Mouse (Mus musculus) hindbrain, embryonic 11.5 days (tissue): ENCODE data around the gene Zbtb18. TPM values are rescaled to one million over a fixed set of nuclear protein-coding genes. Genes with fewer than 3 reads are reported as not detected.

ENCODE experiments used
- ATAC-seq: fragments of 200-750 bp; cut with Nextera tagmentation; 2 replicates; pipeline ENCODE4 v1.8.0; 2017; ENCODE audit warnings: mild to moderate bottlenecking, moderate TSS enrichment, moderate library complexity; ENCODE audit not compliant: low FRiP score
- DNase-seq: peaks from one replicate; pipeline ENCODE4 v3.0.0-alpha.2; 2015; ENCODE audit warnings: low spot score
- H3K27ac ChIP-seq: fragments of 300-500 bp; sonication (generic); 2 replicates; pipeline ENCODE4 v1.5.1; 2014; ENCODE audit warnings: mild to moderate bottlenecking, low read depth, low read length
- H3K27me3 ChIP-seq: fragments of 300-500 bp; sonication (generic); 2 replicates; pipeline ENCODE4 v1.6.1; 2014; ENCODE audit warnings: mild to moderate bottlenecking, low read length, moderate library complexity, mixed read lengths; ENCODE audit not compliant: control insufficient read depth, insufficient read depth
- H3K36me3 ChIP-seq: fragments of 300-500 bp; sonication (generic); 2 replicates; pipeline ENCODE4 v1.6.1; 2014; ENCODE audit warnings: mild to moderate bottlenecking, low read length, moderate library complexity, mixed read lengths; ENCODE audit not compliant: control insufficient read depth, insufficient read depth
- H3K4me1 ChIP-seq: fragments of 300-500 bp; sonication (generic); replicated peaks from 2 replicates; pipeline ENCODE4 v1.6.1; 2014; ENCODE audit warnings: low read length, mixed read lengths; ENCODE audit not compliant: control insufficient read depth, insufficient read depth
- H3K4me2 ChIP-seq: fragments of 300-500 bp; sonication (generic); replicated peaks from 2 replicates; pipeline ENCODE4 v1.6.1; 2014; ENCODE audit warnings: mild to moderate bottlenecking, low read depth, low read length
- H3K4me3 ChIP-seq: fragments of 300-500 bp; sonication (generic); 2 replicates; pipeline ENCODE4 v1.5.1; 2014; ENCODE audit warnings: low read depth, low read length
- H3K9ac ChIP-seq: fragments of 300-500 bp; sonication (generic); 2 replicates; pipeline ENCODE4 v1.6.1; 2014; ENCODE audit warnings: low read depth, low read length
- H3K9me3 ChIP-seq: fragments of 300-500 bp; sonication (generic); 2 replicates; pipeline ENCODE4 v1.6.1; 2016; ENCODE audit warnings: low read length; ENCODE audit not compliant: control insufficient read depth
- WGBS: fragments of 180-500 bp; shearing (Covaris S2); extraction: QIAGEN DNeasy Blood & Tissue Kit; methylation state at CpG from one replicate; pipeline ENCODE4 v1.1.7; 2014; 5-methylcytosine and 5-hydroxymethylcytosine counted together
- polyA plus RNA-seq: library from polyadenylated mRNA; unstranded; fragments of >200 nt; fragmentation: Nextera tagmentation; extraction: Ambion mirVana; gene quantifications from 2 replicates; pipeline ENCODE4 v1.2.1, GENCODE M21; 2014

Zbtb18 gene
- 9.4 and 20.0 TPM in 2 replicates for polyA plus RNA-seq

- DNase-seq = peak; percentile 77
- Histone ChIP-seq H3K27me3 (no peaks in the 10 kb centered on the region), H3K4me3 (peak within 1 kb of the TSS; percentile 90), H3K9ac (peak within 1 kb of the TSS; percentile 99), H3K4me2 (peak within 1 kb of the TSS; percentile 72), H3K4me1 (peaks cover 5% of the 10 kb centered on the region; the same call in 1 of the 2 replicates), H3K36me3 (no peaks in the 10 kb centered on the region), H3K27ac (peak within 1 kb of the TSS; percentile 100), H3K9me3 (no peaks in the 10 kb centered on the region)
- ATAC-seq = no peak; the same call in 1 of the 2 replicates
- no CpG with 5 or more reads among the region's 106 CpGs for WGBS
These were observed at the start of gene Zbtb18 for GRCm38 (mm10) chr1:177442196-177442808. Zbtb18 (plus strand) TSS chr1:177442351.

GRCm38 (mm10) chr1:177397455-177397854 is 44.7 kb upstream of the Zbtb18 start:
- WGBS = 85% methylated on average over 1 of the region's 1 CpGs

GRCm38 (mm10) chr1:177405170-177405569 is 37.0 kb upstream of the Zbtb18 start:
- Histone ChIP-seq H3K9me3 (no peaks in the 10 kb centered on the region), H3K4me2 (no peak overlapping the region), H3K9ac (no peak overlapping the region), H3K27ac (no peak overlapping the region), H3K36me3 (no peaks in the 10 kb centered on the region), H3K4me3 (no peak overlapping the region), H3K27me3 (no peaks in the 10 kb centered on the region), H3K4me1 (no peaks in the 10 kb centered on the region)
- DNase-seq (no peak), ATAC-seq (no peak)
- 76% methylated on average over 6 of the region's 6 CpGs for WGBS

More at GRCm38 (mm10) chr1:177397455-177397854, 44.7 kb upstream of the Zbtb18 start:
- Histone ChIP-seq H3K27me3 (no peaks in the 10 kb centered on the region), H3K4me3 (no peak overlapping the region), H3K36me3 (no peaks in the 10 kb centered on the region), H3K4me2 (no peak overlapping the region), H3K9me3 (no peaks in the 10 kb centered on the region), H3K27ac (no peak overlapping the region), H3K9ac (no peak overlapping the region), H3K4me1 (no peaks in the 10 kb centered on the region)
- DNase-seq = no peak
- ATAC-seq = no peak

- no peaks in the 10 kb centered on the region for H3K36me3 ChIP-seq
- H3K27ac ChIP-seq = no peak overlapping the region
- no peak overlapping the region for H3K4me3 ChIP-seq
- H3K4me1 ChIP-seq = no peaks in the 10 kb centered on the region
- ATAC-seq (no peak), DNase-seq (no peak)
- H3K4me2 ChIP-seq = no peak overlapping the region
- H3K9me3 ChIP-seq = no peaks in the 10 kb centered on the region
- no peak overlapping the region for H3K9ac ChIP-seq
- H3K27me3 ChIP-seq = no peaks in the 10 kb centered on the region
- WGBS = 81% methylated on average over 3 of the region's 3 CpGs
These were observed 33.5 kb upstream of the Zbtb18 start for GRCm38 (mm10) chr1:177408690-177409089.

- H3K4me1 ChIP-seq = no peaks in the 10 kb centered on the region
- no peak overlapping the region for H3K4me2 ChIP-seq
- no peaks in the 10 kb centered on the region for H3K27me3 ChIP-seq
- ATAC-seq (no peak), DNase-seq (no peak)
- H3K9me3 ChIP-seq = no peaks in the 10 kb centered on the region
- WGBS = 80% methylated on average over 7 of the region's 7 CpGs
- no peak overlapping the region for H3K9ac ChIP-seq
- H3K36me3 ChIP-seq = no peaks in the 10 kb centered on the region
- no peak overlapping the region for H3K4me3 ChIP-seq
- no peak overlapping the region for H3K27ac ChIP-seq
These were observed 31.3 kb upstream of the Zbtb18 start for GRCm38 (mm10) chr1:177410769-177411348.

- DNase-seq = peak; percentile 51
- ATAC-seq = peak; percentile 83
- Histone ChIP-seq H3K4me2 (peak overlapping the region; percentile 20; the same call in 1 of the 2 replicates), H3K36me3 (no peaks in the 10 kb centered on the region), H3K9me3 (no peaks in the 10 kb centered on the region), H3K27me3 (no peaks in the 10 kb centered on the region), H3K9ac (no peak overlapping the region), H3K4me3 (no peak overlapping the region), H3K4me1 (no peaks in the 10 kb centered on the region), H3K27ac (peak overlapping the region; percentile 37; the same call in 1 of the 2 replicates)
- 30% methylated on average over 19 of the region's 19 CpGs for WGBS
These were observed 30.5 kb upstream of the Zbtb18 start for GRCm38 (mm10) chr1:177411359-177412358.

- H3K4me1 ChIP-seq = no peaks in the 10 kb centered on the region
- ATAC-seq (no peak), DNase-seq (no peak)
- no peaks in the 10 kb centered on the region for H3K27me3 ChIP-seq
- no peak overlapping the region for H3K4me3 ChIP-seq
- H3K9ac ChIP-seq = no peak overlapping the region
- WGBS = 80% methylated on average over 12 of the region's 12 CpGs
- H3K9me3 ChIP-seq = no peaks in the 10 kb centered on the region
- H3K4me2 ChIP-seq = no peak overlapping the region
- H3K27ac ChIP-seq = no peak overlapping the region
- no peaks in the 10 kb centered on the region for H3K36me3 ChIP-seq
These were observed 22.8 kb upstream of the Zbtb18 start for GRCm38 (mm10) chr1:177419331-177419730.

- 86% methylated on average over 6 of the region's 6 CpGs for WGBS
- Histone ChIP-seq H3K27ac (no peak overlapping the region), H3K36me3 (no peaks in the 10 kb centered on the region)
These were observed 22.0 kb upstream of the Zbtb18 start for GRCm38 (mm10) chr1:177420126-177420525.

More at GRCm38 (mm10) chr1:177420126-177420525, 22.0 kb upstream of the Zbtb18 start:
- no peak overlapping the region for H3K4me3 ChIP-seq
- H3K9ac ChIP-seq = no peak overlapping the region
- no peaks in the 10 kb centered on the region for H3K27me3 ChIP-seq
- ATAC-seq (no peak), DNase-seq (no peak)
- H3K4me1 ChIP-seq = no peaks in the 10 kb centered on the region
- H3K4me2 ChIP-seq = no peak overlapping the region
- no peaks in the 10 kb centered on the region for H3K9me3 ChIP-seq
